8 mouse cellular contexts compared by ENCODE assay signal in genomic region chr5:114702403-114703392, GRCm38 (mm10). TPM values are rescaled to one million over a fixed set of nuclear protein-coding genes. Genes with fewer than 3 reads are reported as not detected.
DNase-seq lines count a peak whose midpoint lies in the region; ATAC-seq and TF ChIP-seq lines count a peak whose summit lies in the region.

No protein-coding gene starts in this region.

- no peaks in the 10 kb centered on the region for H3K27me3 ChIP-seq in heart, adult 2 months (ENCODE audit: control insufficient read depth, insufficient read depth, low read length)
- no peaks in the 10 kb centered on the region for H3K27me3 ChIP-seq in limb, embryonic 14.5 days (ENCODE audit: control insufficient read depth, insufficient read depth, low read length)

- H3K9ac ChIP-seq in heart, adult 2 months (ENCODE audit: low read depth, low read length), result no peak overlapping the region
- no peak overlapping the region for H3K9ac ChIP-seq in limb, embryonic 14.5 days (ENCODE audit: low read depth, low read length, severe bottlenecking)

- TF ChIP-seq POLR2A in heart, adult 2 months (IDR thresholded peaks at IDR 0.05; ENCODE audit: insufficient read depth, low read depth, low read length), result no peak
- TF ChIP-seq POLR2A in limb, embryonic 14.5 days (IDR thresholded peaks at IDR 0.05; ENCODE audit: borderline replicate concordance, extremely low read depth, insufficient read depth, insufficient read length), result no peak

- H3K36me3 ChIP-seq in heart, adult 2 months (ENCODE audit: control insufficient read depth, insufficient read depth, low read length), result no peaks in the 10 kb centered on the region
- H3K36me3 ChIP-seq in limb, embryonic 14.5 days (ENCODE audit: control insufficient read depth, insufficient read depth, low read length), result no peaks in the 10 kb centered on the region

- ATAC-seq in limb, embryonic 14.5 days (ENCODE audit: low FRiP score, low read depth), result peak; percentile 38; the same call in 1 of the 2 replicates

- H3K79me2 ChIP-seq in heart, adult 2 months (replicated peaks; ENCODE audit: control insufficient read depth, insufficient read depth, low read length), result no peaks in the 10 kb centered on the region

- intact Hi-C loops in heart, adult 2 months (cut with DNase I), result no loop called here
- intact Hi-C loops in heart, postnatal 25 days (cut with DNase I), result no loop called here

- no peaks in the 10 kb centered on the region for H3K4me1 ChIP-seq in heart, adult 2 months (ENCODE audit: control insufficient read depth, insufficient read depth, low read length)
- H3K4me1 ChIP-seq in limb, embryonic 14.5 days (ENCODE audit: control insufficient read depth, insufficient read depth, low read length), result no peaks in the 10 kb centered on the region

- H3K4me3 ChIP-seq in heart, adult 2 months, result no peak overlapping the region
- H3K4me3 ChIP-seq in limb, embryonic 14.5 days (replicated peaks; ENCODE audit: low read length), result no peak overlapping the region

- H3K27ac ChIP-seq in heart, adult 2 months, result no peak overlapping the region
- no peak overlapping the region for H3K27ac ChIP-seq in limb, embryonic 14.5 days (replicated peaks; ENCODE audit: low read depth, low read length)

- H3K4me2 ChIP-seq in limb, embryonic 14.5 days (replicated peaks; ENCODE audit: low read depth, low read length, severe bottlenecking), result no peak overlapping the region

- no peak for DNase-seq in heart, adult 2 months
- no peak for DNase-seq in heart, postnatal 25 days (ENCODE audit: low spot score)
- DNase-seq in B cell, adult 2 months, result peak; percentile 25 to 26
- DNase-seq in c-Kit-positive CD71-negative TER-119-negative erythroid progenitor cells, embryonic 14.5 days (ENCODE audit: low read depth), result peak; percentile 53
- DNase-seq in limb, embryonic 14.5 days (ENCODE audit: low spot score), result peak; percentile 16
- peak; percentile 78 for DNase-seq in retina, postnatal 1 day
- no peak for DNase-seq in layer of hippocampus, postnatal 25 days (ENCODE audit: extremely low spot score in 1 of 2, low spot score in 1 of 2)
- no peak for DNase-seq in thymus, adult 18-20 months

- H3K9me3 ChIP-seq in limb, embryonic 14.5 days (ENCODE audit: control insufficient read depth, low read length), result no peaks in the 10 kb centered on the region

- WGBS in heart, adult 2 months, result 53% methylated on average over 14 of the region's 14 CpGs
- 62% methylated on average over 14 of the region's 14 CpGs for WGBS in limb, embryonic 14.5 days

- TF ChIP-seq EP300 in heart, adult 2 months (IDR thresholded peaks at IDR 0.05; ENCODE audit: insufficient read depth, low read depth, low read length), result 0 out of 2 replicates have a peak, but pooled peaks have one; percentile 59

- TF ChIP-seq CTCF in heart, adult 2 months (IDR thresholded peaks at IDR 0.05), result peak; percentile 57

RNA-seq across cellular contexts. Expression of gene Tchp, which starts 4.9 kb away (rescaled TPM):
- total RNA-seq in heart, adult 2 months (2021), result 1 to 10 TPM; 3.4 to 4.0 TPM
- 6.1 and 8.5 TPM in 2 replicates for polyA plus RNA-seq in heart, adult 2 months (2012; rRNA removed)
- total RNA-seq in heart, postnatal 25 days (2021), result 1 to 10 TPM; 3.5 to 3.6 TPM
- polyA plus RNA-seq in limb, embryonic 14.5 days (2012; rRNA removed), result 29.9 and 33.6 TPM in 2 replicates
- 10.7 and 13.0 TPM in 2 replicates for polyA plus RNA-seq in limb, embryonic 14.5 days (2014; fragmentation: Nextera tagmentation; extraction: Ambion mirVana)
- 10 to 100 TPM in 1 of 2 experiments, 1 to 10 TPM in 1; 9.3 to 14.4 TPM for total RNA-seq in layer of hippocampus, postnatal 25 days (2021)

RNA-seq across cellular contexts. Expression of gene Gltp, which starts 11.9 kb away (rescaled TPM):
- total RNA-seq in heart, adult 2 months (2021), result 10 to 100 TPM; 14.2 to 17.0 TPM
- 36.3 and 37.8 TPM in 2 replicates for polyA plus RNA-seq in heart, adult 2 months (2012; rRNA removed)
- total RNA-seq in heart, postnatal 25 days (2021), result 10 to 100 TPM; 17.1 to 18.0 TPM
- polyA plus RNA-seq in limb, embryonic 14.5 days (2012; rRNA removed), result 132 and 144 TPM in 2 replicates
- 229 and 289 TPM in 2 replicates for polyA plus RNA-seq in limb, embryonic 14.5 days (2014; fragmentation: Nextera tagmentation; extraction: Ambion mirVana)
- total RNA-seq in layer of hippocampus, postnatal 25 days (2021), result 10 to 100 TPM; 36.7 to 46.2 TPM

RNA-seq across cellular contexts. Expression of gene Trpv4, which starts 44.5 kb away (rescaled TPM):
- total RNA-seq in heart, adult 2 months (2021), result 1 to 10 TPM; 3.6 to 5.1 TPM
- 4.6 and 7.5 TPM in 2 replicates for polyA plus RNA-seq in heart, adult 2 months (2012; rRNA removed)
- total RNA-seq in heart, postnatal 25 days (2021), result 1 to 10 TPM; 5.1 to 5.3 TPM
- polyA plus RNA-seq in limb, embryonic 14.5 days (2012; rRNA removed), result 44.9 and 68.2 TPM in 2 replicates
- 12.9 TPM in 2 replicates for polyA plus RNA-seq in limb, embryonic 14.5 days (2014; fragmentation: Nextera tagmentation; extraction: Ambion mirVana)
- total RNA-seq in layer of hippocampus, postnatal 25 days (2021), result 1 to 10 TPM in 1 of 2 experiments, under 1 TPM in 1; 0.75 to 1.3 TPM

Comparison
In these comparisons a context has a peak if more than half of its experiments do, and no peak if none do; other contexts are left out.
1. DNase-seq: peak in B cell, adult 2 months (2 of 2), c-Kit-positive CD71-negative TER-119-negative erythroid progenitor cells, embryonic 14.5 days (single experiment), limb, embryonic 14.5 days (single experiment) and retina, postnatal 1 day (single experiment); none in heart, adult 2 months (0 of 2), heart, postnatal 25 days (single experiment), layer of hippocampus, postnatal 25 days (0 of 2) and thymus, adult 18-20 months (0 of 2).